Mouse (Mus musculus) ES-E14 (cell line): ENCODE measurements around the gene Krtap21-1. TPM values are rescaled to one million over a fixed set of nuclear protein-coding genes. Genes with fewer than 3 reads are reported as not detected.

Experiments used
- DNase-seq: peaks from one replicate; pipeline ENCODE4 v3.0.0-alpha.2; 2013; ENCODE audit warnings: low read depth, low spot score
- H3K27ac ChIP-seq: 2 replicates; pipeline ENCODE4 v1.5.1; 2012; ENCODE audit warnings: low read depth, mild to moderate bottlenecking, low read length, moderate library complexity, mixed read lengths; ENCODE audit not compliant: poor library complexity, insufficient read depth, severe bottlenecking
- H3K36me3 ChIP-seq: 2 replicates; pipeline ENCODE4 v1.6.1; 2012; ENCODE audit warnings: mild to moderate bottlenecking, low read length, moderate library complexity, mixed read lengths; ENCODE audit not compliant: control insufficient read depth, poor library complexity, insufficient read depth, severe bottlenecking
- H3K4me1 ChIP-seq, 2 experiments: fragments of 150-350 bp in 1 of 2; sonication (generic) in 1 of 2; 2 replicates each; pipeline ENCODE4 v1.6.1; 2012; ENCODE audit warnings: low read length in 2 of 2, mild to moderate bottlenecking in 1 of 2, mixed read lengths in 1 of 2; ENCODE audit not compliant: control insufficient read depth in 2 of 2, insufficient read depth in 2 of 2, poor library complexity in 1 of 2
- H3K4me3 ChIP-seq, 2 experiments: fragments of 150-350 bp in 1 of 2; sonication (generic) in 1 of 2; 2 replicates each; pipeline ENCODE4 v1.5.1; 2012; ENCODE audit warnings: low read length in 2 of 2, low read depth in 1 of 2, mild to moderate bottlenecking in 1 of 2, mixed read lengths in 1 of 2; ENCODE audit not compliant: insufficient read depth in 1 of 2, poor library complexity in 1 of 2, severe bottlenecking in 1 of 2
- H3K9ac ChIP-seq: 2 replicates; pipeline ENCODE4 v1.6.1; 2012; ENCODE audit warnings: low read depth, mild to moderate bottlenecking, low read length, mixed read lengths; ENCODE audit not compliant: poor library complexity, insufficient read depth, severe bottlenecking
- H3K9me3 ChIP-seq: fragments of 150-350 bp; sonication (generic); 2 replicates; pipeline ENCODE4 v1.6.1; 2012; ENCODE audit warnings: low read depth, mild to moderate bottlenecking, low read length; ENCODE audit not compliant: control insufficient read depth, insufficient read depth
- CHD2 ChIP-seq: IDR thresholded peaks from 2 replicates; pipeline ENCODE4 v1.6.1; 2014; ENCODE audit warnings: mild to moderate bottlenecking, low read depth, low read length, inconsistent platforms
- HCFC1 ChIP-seq: IDR thresholded peaks from 2 replicates; pipeline ENCODE4 v1.6.1; 2012; ENCODE audit warnings: low read length, inconsistent platforms, borderline replicate concordance; ENCODE audit not compliant: insufficient read depth
- MAFK ChIP-seq: IDR thresholded peaks from 2 replicates; pipeline ENCODE4 v1.6.1; 2014; ENCODE audit warnings: mild to moderate bottlenecking, low read depth, low read length, inconsistent platforms; ENCODE audit not compliant: insufficient read depth
- ZC3H11A ChIP-seq: IDR thresholded peaks from 2 replicates; pipeline ENCODE4 v1.6.1; 2012; ENCODE audit warnings: low read depth, mild to moderate bottlenecking, inconsistent platforms, low read length, borderline replicate concordance
- ZNF384 ChIP-seq: IDR thresholded peaks from 2 replicates; pipeline ENCODE4 v1.6.1; 2012; ENCODE audit warnings: low read depth, low read length, inconsistent platforms
- in situ Hi-C, 2 experiments: fragments of 600-800 bp; cut with MboI; formaldehyde crosslinking; loops; one replicate each; pipeline ENCODE4 v1.15.1; 2025; ENCODE audit warnings: low sequenced_read_pairs in 2 of 2, inconsistent platforms in 1 of 2; ENCODE audit not compliant: unreplicated experiment in 2 of 2
- total RNA-seq: library from RNA; depleted of rRNA; stranded (reverse); fragments of 300-350 nt; gene quantifications from 2 replicates; pipeline ENCODE4 v1.2.3, GENCODE M21; 2012; rRNA removed

Gene Krtap21-1
- total RNA-seq, 1 experiment: not detected

DNA sequence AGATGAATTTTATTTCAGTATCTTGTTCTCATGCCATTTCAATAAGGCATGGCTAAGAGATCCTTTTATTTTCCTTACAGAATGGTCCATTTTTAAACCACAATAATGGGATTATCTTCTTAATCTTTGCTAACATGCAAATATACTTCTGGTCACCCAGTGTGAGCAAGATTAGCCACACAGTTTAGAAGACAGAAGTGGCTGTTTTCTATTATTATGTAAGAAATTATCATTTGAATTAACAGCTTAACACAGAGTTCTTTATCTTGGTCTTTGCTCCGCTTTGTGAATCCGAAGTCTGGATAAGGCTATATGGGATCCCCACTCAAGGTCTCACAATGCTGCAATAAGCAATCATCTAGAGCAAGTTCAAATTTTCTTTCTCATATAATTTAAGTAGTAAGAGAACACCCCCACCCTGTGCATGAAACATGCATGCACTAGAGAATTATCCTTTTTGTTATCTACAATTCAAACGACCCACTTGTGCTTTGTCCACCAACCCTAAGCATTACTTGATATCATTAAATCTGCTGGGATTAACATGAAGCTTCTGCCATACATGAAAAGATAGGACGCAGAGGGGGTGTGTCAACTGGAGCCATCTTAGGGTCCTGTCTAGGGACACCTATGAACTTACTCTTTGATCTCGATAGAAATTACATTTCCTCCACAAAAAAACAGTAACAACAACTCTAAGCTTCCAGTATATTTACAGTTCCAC lies 6.8 kb upstream of the Krtap21-1 start:
- DNase-seq: no peak
- H3K9ac ChIP-seq: no peak overlapping the region
- H3K36me3 ChIP-seq: no peaks in the 10 kb centered on the region
- no peaks in the 10 kb centered on the region for H3K4me1 ChIP-seq
- in situ Hi-C loops: no loop called here
- TF ChIP-seq MAFK (no peak), HCFC1 (no peak), ZNF384 (no peak), ZC3H11A (no peak)
- H3K9me3 ChIP-seq: no peaks in the 10 kb centered on the region
- H3K4me3 ChIP-seq: no peak overlapping the region
- H3K27ac ChIP-seq: no peak overlapping the region

DNA sequence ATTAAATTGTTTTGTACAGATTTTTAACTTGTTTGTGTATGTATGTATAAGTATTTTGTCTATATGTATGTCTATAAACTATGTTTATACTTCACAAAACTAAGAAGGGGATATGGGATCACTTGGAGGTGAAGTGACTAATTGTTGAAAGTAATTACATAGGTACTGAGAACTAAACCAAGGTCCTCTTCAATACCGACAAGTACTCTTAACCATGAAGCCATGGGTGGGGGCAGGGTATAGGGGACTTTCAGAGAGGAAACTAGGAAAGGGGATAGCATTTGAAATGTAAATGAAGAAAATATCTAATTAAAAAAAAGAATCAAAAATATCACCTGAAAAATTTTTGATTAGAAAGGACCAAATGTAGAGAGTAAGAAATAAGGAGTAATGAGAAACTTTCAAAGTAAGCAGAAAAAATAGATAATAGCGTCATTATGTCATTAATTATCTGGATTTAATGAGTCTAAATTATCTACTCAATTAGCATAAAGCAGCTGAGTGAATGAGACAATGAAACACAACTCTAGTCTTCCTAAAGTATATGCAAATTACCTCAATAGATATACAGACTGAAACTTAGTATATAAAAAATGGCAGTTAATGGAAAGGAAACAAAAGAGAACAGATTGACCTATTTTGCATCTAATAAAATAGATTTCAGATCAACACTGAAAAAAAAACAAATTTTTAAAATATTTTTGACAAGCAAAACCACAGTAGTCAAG lies 30.8 kb downstream of the Krtap21-1 start:
- in situ Hi-C loops: no loop called here
- no peak overlapping the region for H3K4me3 ChIP-seq
- H3K9me3 ChIP-seq: no peaks in the 10 kb centered on the region
- no peak overlapping the region for H3K27ac ChIP-seq
- H3K4me1 ChIP-seq: no peaks in the 10 kb centered on the region
- DNase-seq: no peak
- no peak overlapping the region for H3K9ac ChIP-seq
- no peaks in the 10 kb centered on the region for H3K36me3 ChIP-seq
- TF ChIP-seq CHD2: no peak
- TF ChIP-seq ZNF384: no peak
- no peak for TF ChIP-seq HCFC1
- no peak for TF ChIP-seq ZC3H11A
- no peak for TF ChIP-seq MAFK

Other genes with a start within 250 kb of the Krtap21-1 start
- not detected in 2 replicates for gene Gm9789, start 245.9 kb downstream of the Krtap21-1 start, total RNA-seq
- not detected in 2 replicates for gene Gm7735, start 234.4 kb downstream of the Krtap21-1 start, total RNA-seq
- gene 1110057P08Rik, start 229.1 kb downstream of the Krtap21-1 start, total RNA-seq: not detected in 2 replicates
- not detected in 2 replicates for gene Krtap20-2, start 198.0 kb downstream of the Krtap21-1 start, total RNA-seq
- not detected in 2 replicates for gene Krtap6-2, start 16.2 kb upstream of the Krtap21-1 start, total RNA-seq
- gene Krtap8-1, start 84.1 kb upstream of the Krtap21-1 start, total RNA-seq: not detected in 2 replicates
- gene Krtap7-1, start 104.5 kb upstream of the Krtap21-1 start, total RNA-seq: not detected in 2 replicates
- gene Krtap11-1, start 167.3 kb upstream of the Krtap21-1 start, total RNA-seq: not detected in 2 replicates